Mouse (Mus musculus): ENCODE results near the gene Sptbn1. TPM values are rescaled to one million over a fixed set of nuclear protein-coding genes. Genes with fewer than 3 reads are reported as not detected.

The Sptbn1 gene
- polyA plus RNA-seq, 1 experiment from 2014 or later, result 122 TPM

- ATAC-seq (ENCODE audit: low FRiP score), result no peak
- 53% methylated on average over 4 of the region's 4 CpGs for WGBS
- Histone ChIP-seq H3K4me3 (no peak overlapping the region), H3K9ac (no peak overlapping the region), H3K27me3 (no peaks in the 10 kb centered on the region), H3K27ac (no peak overlapping the region), H3K4me1 (no peaks in the 10 kb centered on the region), H3K36me3 (peaks cover under 1% of the 10 kb centered on the region; the same call in 1 of the 2 replicates), H3K4me2 (replicated peaks) (no peak overlapping the region), H3K9me3 (replicated peaks) (no peaks in the 10 kb centered on the region)
These were observed 176.1 kb downstream of the Sptbn1 start for GRCm38 (mm10) chr11:30091892-30092291.

- no peak overlapping the region for H3K9ac ChIP-seq
- H3K27me3 ChIP-seq, result no peaks in the 10 kb centered on the region
- H3K4me1 ChIP-seq, result no peaks in the 10 kb centered on the region
- ATAC-seq (ENCODE audit: low FRiP score), result no peak
- no peaks in the 10 kb centered on the region for H3K9me3 ChIP-seq (replicated peaks)
- no peak overlapping the region for H3K4me2 ChIP-seq (replicated peaks)
- H3K36me3 ChIP-seq, result no peaks in the 10 kb centered on the region
- no peak overlapping the region for H3K27ac ChIP-seq
- H3K4me3 ChIP-seq, result no peak overlapping the region
These were observed 182.9 kb downstream of the Sptbn1 start for GRCm38 (mm10) chr11:30085114-30085513.

- H3K4me2 ChIP-seq (replicated peaks), result no peak overlapping the region
- no peaks in the 10 kb centered on the region for H3K4me1 ChIP-seq
- ATAC-seq (ENCODE audit: low FRiP score), result no peak
- WGBS, result 59% methylated on average over 8 of the region's 8 CpGs
- no peaks in the 10 kb centered on the region for H3K9me3 ChIP-seq (replicated peaks)
- no peak overlapping the region for H3K9ac ChIP-seq
- H3K36me3 ChIP-seq, result no peaks in the 10 kb centered on the region
- no peaks in the 10 kb centered on the region for H3K27me3 ChIP-seq
- no peak overlapping the region for H3K4me3 ChIP-seq
- H3K27ac ChIP-seq, result no peak overlapping the region
These were observed 210.7 kb downstream of the Sptbn1 start for GRCm38 (mm10) chr11:30057299-30057698.

Other genes starting within 250 kb of the Sptbn1 start
- 2.4 and 2.5 TPM in 2 replicates for gene Eml6, start 242.1 kb downstream of the Sptbn1 start, polyA plus RNA-seq (2016; fragmentation: Nextera tagmentation; extraction: Ambion mirVana)
- 0.26 TPM in 1 of 2 replicates, not detected in the other for gene 4930505A04Rik, start 203.7 kb upstream of the Sptbn1 start, polyA plus RNA-seq (2016; fragmentation: Nextera tagmentation; extraction: Ambion mirVana)